Mouse (Mus musculus) heart, embryonic 12.5 days (tissue): ENCODE measurements around the gene Ucp3. TPM values are rescaled to one million over a fixed set of nuclear protein-coding genes. Genes with fewer than 3 reads are reported as not detected.

ENCODE experiments used
- ATAC-seq: fragments of 200-750 bp; cut with Nextera tagmentation; 2 replicates; pipeline ENCODE4 v1.8.0; 2017; ENCODE audit warnings: moderate TSS enrichment, moderate library complexity; ENCODE audit not compliant: insufficient number of reproducible peaks, low FRiP score
- H3K27ac ChIP-seq: fragments of 300-500 bp; sonication (generic); 2 replicates; pipeline ENCODE4 v1.5.1; 2016; ENCODE audit warnings: mild to moderate bottlenecking, moderate library complexity; ENCODE audit not compliant: poor library complexity, severe bottlenecking
- H3K27me3 ChIP-seq: fragments of 300-500 bp; sonication (generic); replicated peaks from 2 replicates; pipeline ENCODE4 v1.6.1; 2016; ENCODE audit warnings: mild to moderate bottlenecking, moderate library complexity
- H3K36me3 ChIP-seq: fragments of 300-500 bp; sonication (generic); 2 replicates; pipeline ENCODE4 v1.6.1; 2016; ENCODE audit warnings: mild to moderate bottlenecking, moderate library complexity
- H3K4me1 ChIP-seq: fragments of 300-500 bp; sonication (generic); replicated peaks from 2 replicates; pipeline ENCODE4 v1.6.1; 2016; ENCODE audit warnings: mild to moderate bottlenecking
- H3K4me2 ChIP-seq: fragments of 300-500 bp; sonication (generic); 2 replicates; pipeline ENCODE4 v1.6.1; 2016; ENCODE audit warnings: mild to moderate bottlenecking, moderate library complexity
- H3K4me3 ChIP-seq: fragments of 300-500 bp; sonication (generic); 2 replicates; pipeline ENCODE4 v1.5.1; 2016; ENCODE audit warnings: mild to moderate bottlenecking
- H3K9ac ChIP-seq: fragments of 300-500 bp; sonication (generic); 2 replicates; pipeline ENCODE4 v1.6.1; 2016; ENCODE audit warnings: mild to moderate bottlenecking, moderate library complexity
- H3K9me3 ChIP-seq: fragments of 300-500 bp; sonication (generic); replicated peaks from 2 replicates; pipeline ENCODE4 v1.6.1; 2016; ENCODE audit warnings: mild to moderate bottlenecking, moderate library complexity
- WGBS: fragments of 180-500 bp; shearing (Covaris S2); methylation state at CpG from one replicate; pipeline ENCODE4 v1.1.7; 2016; 5-methylcytosine and 5-hydroxymethylcytosine counted together
- polyA plus RNA-seq: library from polyadenylated mRNA; unstranded; fragments of >200 nt; fragmentation: Nextera tagmentation; extraction: Ambion mirVana; gene quantifications from 2 replicates; pipeline ENCODE4 v1.2.1, GENCODE M21; 2016

Ucp3 gene
- polyA plus RNA-seq, 1 experiment from 2014 or later: 0.20 TPM

- 0 out of 2 replicates have a peak overlapping the region, but pooled peaks have one; percentile 1 for H3K27ac ChIP-seq
- WGBS: 69% methylated on average over 16 of the region's 16 CpGs
- H3K4me2 ChIP-seq: no peak overlapping the region
- H3K4me1 ChIP-seq: peaks cover 29% of the 10 kb centered on the region
- H3K9ac ChIP-seq: no peak overlapping the region
- no peaks in the 10 kb centered on the region for H3K27me3 ChIP-seq
- peaks cover 43% of the 10 kb centered on the region for H3K36me3 ChIP-seq
- H3K9me3 ChIP-seq: no peaks in the 10 kb centered on the region
- no peak for ATAC-seq
- no peak overlapping the region for H3K4me3 ChIP-seq
Measured at GRCm38 (mm10) chr7:100500276-100500977, 27.6 kb downstream of the Ucp3 start.

GRCm38 (mm10) chr7:100501027-100501843, 28.4 kb downstream of the Ucp3 start:
- Histone ChIP-seq H3K9me3 (no peaks in the 10 kb centered on the region), H3K36me3 (peaks cover 42% of the 10 kb centered on the region), H3K9ac (no peak overlapping the region), H3K4me2 (no peak overlapping the region), H3K4me3 (no peak overlapping the region), H3K27me3 (no peaks in the 10 kb centered on the region), H3K27ac (no peak overlapping the region), H3K4me1 (peaks cover 21% of the 10 kb centered on the region)
- 75% methylated on average over 6 of the region's 6 CpGs for WGBS
- ATAC-seq: no peak

GRCm38 (mm10) chr7:100501844-100502373, 29.1 kb downstream of the Ucp3 start:
- no peak overlapping the region for H3K4me2 ChIP-seq
- WGBS: 72% methylated on average over 2 of the region's 2 CpGs
- H3K4me3 ChIP-seq: no peak overlapping the region
- H3K36me3 ChIP-seq: peaks cover 35% of the 10 kb centered on the region
- H3K9ac ChIP-seq: no peak overlapping the region
- H3K27me3 ChIP-seq: no peaks in the 10 kb centered on the region
- H3K4me1 ChIP-seq: peaks cover 16% of the 10 kb centered on the region
- no peaks in the 10 kb centered on the region for H3K9me3 ChIP-seq
- no peak overlapping the region for H3K27ac ChIP-seq
- no peak for ATAC-seq

- H3K27me3 ChIP-seq: no peaks in the 10 kb centered on the region
- H3K27ac ChIP-seq: no peak overlapping the region
- ATAC-seq: no peak
- no peak overlapping the region for H3K9ac ChIP-seq
- H3K9me3 ChIP-seq: no peaks in the 10 kb centered on the region
- H3K4me2 ChIP-seq: no peak overlapping the region
- peaks cover 14% of the 10 kb centered on the region for H3K4me1 ChIP-seq
- peaks cover 30% of the 10 kb centered on the region for H3K36me3 ChIP-seq
- WGBS: 66% methylated on average over 7 of the region's 7 CpGs
- H3K4me3 ChIP-seq: no peak overlapping the region
Measured at GRCm38 (mm10) chr7:100502374-100502922, 29.7 kb downstream of the Ucp3 start.

GRCm38 (mm10) chr7:100503076-100503475, 30.3 kb downstream of the Ucp3 start:
- Histone ChIP-seq H3K36me3 (peaks cover 24% of the 10 kb centered on the region), H3K4me2 (no peak overlapping the region), H3K27me3 (no peaks in the 10 kb centered on the region), H3K9ac (no peak overlapping the region), H3K9me3 (no peaks in the 10 kb centered on the region), H3K4me3 (no peak overlapping the region), H3K4me1 (peaks cover 14% of the 10 kb centered on the region), H3K27ac (no peak overlapping the region)
- WGBS: 79% methylated on average over 5 of the region's 5 CpGs
- ATAC-seq: no peak

GRCm38 (mm10) chr7:100504740-100505487, 32.1 kb downstream of the Ucp3 start:
- Histone ChIP-seq H3K9me3 (no peaks in the 10 kb centered on the region), H3K4me1 (peaks cover 14% of the 10 kb centered on the region), H3K4me2 (no peak overlapping the region), H3K27ac (no peak overlapping the region), H3K36me3 (peaks cover 5% of the 10 kb centered on the region; the same call in 1 of the 2 replicates), H3K4me3 (no peak overlapping the region), H3K9ac (no peak overlapping the region), H3K27me3 (no peaks in the 10 kb centered on the region)
- 77% methylated on average over 13 of the region's 13 CpGs for WGBS
- no peak for ATAC-seq

- 66% methylated on average over 4 of the region's 4 CpGs for WGBS
- Histone ChIP-seq H3K9me3 (no peaks in the 10 kb centered on the region), H3K27me3 (0 out of 2 replicates have a peak, but pooled peaks cover 3% of the 10 kb centered on the region), H3K4me3 (no peak overlapping the region), H3K4me2 (no peak overlapping the region), H3K9ac (no peak overlapping the region), H3K4me1 (no peaks in the 10 kb centered on the region), H3K27ac (no peak overlapping the region), H3K36me3 (no peaks in the 10 kb centered on the region)
- ATAC-seq: no peak; the same call in 1 of the 2 replicates
Measured at GRCm38 (mm10) chr7:100506494-100506893, 33.7 kb downstream of the Ucp3 start.

- no peak overlapping the region for H3K4me2 ChIP-seq
- no peaks in the 10 kb centered on the region for H3K4me1 ChIP-seq
- no peak overlapping the region for H3K9ac ChIP-seq
- WGBS: 50% methylated on average over 3 of the region's 3 CpGs
- H3K27ac ChIP-seq: no peak overlapping the region
- H3K27me3 ChIP-seq: 0 out of 2 replicates have a peak, but pooled peaks cover 7% of the 10 kb centered on the region
- ATAC-seq: no peak
- H3K36me3 ChIP-seq: no peaks in the 10 kb centered on the region
- no peaks in the 10 kb centered on the region for H3K9me3 ChIP-seq
- no peak overlapping the region for H3K4me3 ChIP-seq
Measured at GRCm38 (mm10) chr7:100508670-100509069, 35.9 kb downstream of the Ucp3 start.

- H3K36me3 ChIP-seq: no peaks in the 10 kb centered on the region
- H3K27ac ChIP-seq: no peak overlapping the region
- H3K27me3 ChIP-seq: 0 out of 2 replicates have a peak, but pooled peaks cover 7% of the 10 kb centered on the region
- H3K4me3 ChIP-seq: no peak overlapping the region
- H3K4me2 ChIP-seq: no peak overlapping the region
- ATAC-seq: no peak
- H3K4me1 ChIP-seq: no peaks in the 10 kb centered on the region
- H3K9me3 ChIP-seq: no peaks in the 10 kb centered on the region
- WGBS: 59% methylated on average over 8 of the region's 8 CpGs
- H3K9ac ChIP-seq: no peak overlapping the region
Measured at GRCm38 (mm10) chr7:100511602-100512001, 38.8 kb downstream of the Ucp3 start.

GRCm38 (mm10) chr7:100514573-100514972, 41.8 kb downstream of the Ucp3 start, which contains the start of gene Dnajb13:
TSS of gene Dnajb13 (minus strand) at chr7:100514960.
- Histone ChIP-seq H3K4me3 (no peak within 1 kb of the TSS), H3K36me3 (no peaks in the 10 kb centered on the region), H3K4me1 (no peaks in the 10 kb centered on the region), H3K4me2 (peak within 1 kb of the TSS; percentile 7; the same call in 1 of the 2 replicates), H3K9me3 (no peaks in the 10 kb centered on the region), H3K27me3 (0 out of 2 replicates have a peak, but pooled peaks cover 7% of the 10 kb centered on the region), H3K9ac (no peak within 1 kb of the TSS), H3K27ac (no peak within 1 kb of the TSS)
- WGBS: 55% methylated on average over 11 of the region's 11 CpGs
- no peak for ATAC-seq
